Mouse (Mus musculus): ENCODE measurements around the gene Rarg. TPM values are rescaled to one million over a fixed set of nuclear protein-coding genes. Genes with fewer than 3 reads are reported as not detected.

The Rarg gene
- polyA plus RNA-seq (2012; rRNA removed) = 2.3 and 2.5 TPM in 2 replicates
- polyA plus RNA-seq (2014; fragmentation: Nextera tagmentation; extraction: Ambion mirVana) = 1.9 and 2.1 TPM in 2 replicates

GRCm38 (mm10) chr15:102257202-102258075, at the start of gene Rarg:
Rarg (minus strand) TSS chr15:102257517.
- H3K27me3 ChIP-seq (ENCODE audit: control insufficient read depth, insufficient read depth, low read length) = peaks cover 54% of the 10 kb centered on the region

GRCm38 (mm10) chr15:102302542-102302941, 45.2 kb upstream of the Rarg start:
- Histone ChIP-seq H3K36me3 (replicated peaks; ENCODE audit: control insufficient read depth, insufficient read depth, low read depth) (peaks cover 85% of the 10 kb centered on the region), H3K27me3 (ENCODE audit: control insufficient read depth, insufficient read depth, low read length) (no peaks in the 10 kb centered on the region), H3K9me3 (ENCODE audit: control insufficient read depth, low read length) (no peaks in the 10 kb centered on the region), H3K27ac (no peak overlapping the region), H3K4me2 (ENCODE audit: low read depth) (no peak overlapping the region), H3K4me3 (ENCODE audit: insufficient read depth in 1 of 2, low read depth in 2 of 2, low read length in 2 of 2) (no peak overlapping the region), H3K9ac (replicated peaks) (no peak overlapping the region), H3K4me1 (replicated peaks; ENCODE audit: control insufficient read depth in 2 of 2, insufficient read depth in 2 of 2, low read length in 1 of 2) (no peaks in the 10 kb centered on the region)
- no peak for DNase-seq (ENCODE audit: low read depth in 3 of 3, low spot score in 3 of 3)
- ATAC-seq (ENCODE audit: insufficient read depth) = no peak
- TF ChIP-seq CTCF (IDR thresholded peaks at IDR 0.05; ENCODE audit: low read depth) (no peak), EP300 (IDR thresholded peaks at IDR 0.05; ENCODE audit: low read depth) (no peak)
- WGBS (ENCODE audit: insufficient replicate concordance) = 86% methylated on average over 6 of the region's 6 CpGs

More at GRCm38 (mm10) chr15:102257202-102258075, at the start of gene Rarg:
- no peaks in the 10 kb centered on the region for H3K4me1 ChIP-seq (replicated peaks; ENCODE audit: control insufficient read depth in 2 of 2, insufficient read depth in 2 of 2, low read length in 1 of 2)
- DNase-seq (ENCODE audit: low read depth in 3 of 3, low spot score in 3 of 3) (no peak), ATAC-seq (ENCODE audit: insufficient read depth) (peak; percentile 21; the same call in 1 of the 2 replicates)
- H3K9ac ChIP-seq (replicated peaks) = no peak within 1 kb of the TSS
- H3K4me3 ChIP-seq (ENCODE audit: insufficient read depth in 1 of 2, low read depth in 2 of 2, low read length in 2 of 2) = peak within 1 kb of the TSS; percentile 9 to 38; a peak in 3 of 4 replicates
- 3% methylated on average over 42 of the region's 46 CpGs for WGBS (ENCODE audit: insufficient replicate concordance)
- TF ChIP-seq CTCF (IDR thresholded peaks at IDR 0.05; ENCODE audit: low read depth) = no peak
- TF ChIP-seq EP300 (IDR thresholded peaks at IDR 0.05; ENCODE audit: low read depth) = no peak
- no peak within 1 kb of the TSS for H3K27ac ChIP-seq
- H3K36me3 ChIP-seq (replicated peaks; ENCODE audit: control insufficient read depth, insufficient read depth, low read depth) = no peaks in the 10 kb centered on the region
- peak within 1 kb of the TSS; percentile 49 for H3K4me2 ChIP-seq (ENCODE audit: low read depth)
- H3K9me3 ChIP-seq (ENCODE audit: control insufficient read depth, low read length) = no peaks in the 10 kb centered on the region

GRCm38 (mm10) chr15:102296368-102297006, 39.2 kb upstream of the Rarg start:
- ATAC-seq (ENCODE audit: insufficient read depth) = peak; percentile 49
- peak overlapping the region; percentile 56 for H3K27ac ChIP-seq

GRCm38 (mm10) chr15:102295633-102296367, 38.5 kb upstream of the Rarg start, which contains the start of gene Espl1:
Espl1 (plus strand) TSS chr15:102296266.
- Histone ChIP-seq H3K4me3 (ENCODE audit: insufficient read depth in 1 of 2, low read depth in 2 of 2, low read length in 2 of 2) (peak within 1 kb of the TSS; percentile 90 to 93), H3K27ac (peak within 1 kb of the TSS; percentile 56), H3K4me1 (replicated peaks; ENCODE audit: control insufficient read depth in 2 of 2, insufficient read depth in 2 of 2, low read length in 1 of 2) (peaks cover 4 to 9% of the 10 kb centered on the region in 2 experiments; a peak in 3 of 4 replicates), H3K27me3 (ENCODE audit: control insufficient read depth, insufficient read depth, low read length) (no peaks in the 10 kb centered on the region), H3K9me3 (ENCODE audit: control insufficient read depth, low read length) (no peaks in the 10 kb centered on the region), H3K36me3 (replicated peaks; ENCODE audit: control insufficient read depth, insufficient read depth, low read depth) (peaks cover 26% of the 10 kb centered on the region), H3K9ac (replicated peaks) (peak within 1 kb of the TSS; percentile 90), H3K4me2 (ENCODE audit: low read depth) (peak within 1 kb of the TSS; percentile 86)
- WGBS (ENCODE audit: insufficient replicate concordance) = 5% methylated on average over 25 of the region's 25 CpGs
- TF ChIP-seq EP300 (IDR thresholded peaks at IDR 0.05; ENCODE audit: low read depth) (no peak), CTCF (IDR thresholded peaks at IDR 0.05; ENCODE audit: low read depth) (no peak)
- peak; percentile 90 to 92 (median 91) for DNase-seq (ENCODE audit: low read depth in 3 of 3, low spot score in 3 of 3)
- peak; percentile 96 for ATAC-seq (ENCODE audit: insufficient read depth)

More at GRCm38 (mm10) chr15:102296368-102297006, 39.2 kb upstream of the Rarg start:
- H3K9ac ChIP-seq (replicated peaks) = peak overlapping the region; percentile 90
- H3K4me3 ChIP-seq (ENCODE audit: insufficient read depth in 1 of 2, low read depth in 2 of 2, low read length in 2 of 2) = peak overlapping the region; percentile 90 to 93
- no peaks in the 10 kb centered on the region for H3K9me3 ChIP-seq (ENCODE audit: control insufficient read depth, low read length)
- H3K4me2 ChIP-seq (ENCODE audit: low read depth) = peak overlapping the region; percentile 86
- no peaks in the 10 kb centered on the region for H3K27me3 ChIP-seq (ENCODE audit: control insufficient read depth, insufficient read depth, low read length)
- 3% methylated on average over 24 of the region's 24 CpGs for WGBS (ENCODE audit: insufficient replicate concordance)
- no peak for DNase-seq (ENCODE audit: low read depth in 3 of 3, low spot score in 3 of 3)
- TF ChIP-seq EP300 (IDR thresholded peaks at IDR 0.05; ENCODE audit: low read depth) (no peak), CTCF (IDR thresholded peaks at IDR 0.05; ENCODE audit: low read depth) (no peak)
- H3K36me3 ChIP-seq (replicated peaks; ENCODE audit: control insufficient read depth, insufficient read depth, low read depth) = peaks cover 33% of the 10 kb centered on the region
- peaks cover 4 to 9% of the 10 kb centered on the region in 2 experiments; a peak in 3 of 4 replicates for H3K4me1 ChIP-seq (replicated peaks; ENCODE audit: control insufficient read depth in 2 of 2, insufficient read depth in 2 of 2, low read length in 1 of 2)
